Mouse (Mus musculus): Measurements from ENCODE around the gene Dusp6.
"Not testable (repeated sequence)": the region's sequence is repeated elsewhere in the genome, so short reads cannot be mapped to it uniquely, and the experiment has no call there.

Dusp6 gene

GRCm38 (mm10) chr10:99262867-99263379, at the start of gene Dusp6:
Gene Dusp6 (plus strand): TSS chr10:99263231.
- DNase-seq = peak; percentile 98

GRCm38 (mm10) chr10:99214421-99215299, 48.4 kb upstream of the Dusp6 start:
- no peak for DNase-seq

DNA sequence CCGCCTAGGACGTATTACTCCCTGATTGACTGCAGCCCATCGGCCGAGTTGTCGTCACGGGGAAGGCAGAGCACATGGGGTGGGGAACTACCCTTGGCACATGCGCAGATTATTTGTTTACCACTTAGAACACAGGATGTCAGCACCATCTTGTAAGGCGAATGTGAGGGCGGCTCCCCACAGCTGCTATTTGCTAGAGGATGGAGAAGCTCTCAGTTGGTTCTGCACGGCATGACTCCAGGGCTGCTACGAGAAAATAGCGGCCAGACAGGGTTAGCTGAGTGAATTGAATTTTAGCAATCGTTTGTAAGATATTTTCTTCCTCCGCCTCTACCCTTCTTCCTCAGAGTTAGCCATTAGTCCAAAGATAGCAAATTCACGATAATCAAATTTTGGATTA, 46.5 kb upstream of the Dusp6 start:
- DNase-seq = not testable (repeated sequence)

DNA sequence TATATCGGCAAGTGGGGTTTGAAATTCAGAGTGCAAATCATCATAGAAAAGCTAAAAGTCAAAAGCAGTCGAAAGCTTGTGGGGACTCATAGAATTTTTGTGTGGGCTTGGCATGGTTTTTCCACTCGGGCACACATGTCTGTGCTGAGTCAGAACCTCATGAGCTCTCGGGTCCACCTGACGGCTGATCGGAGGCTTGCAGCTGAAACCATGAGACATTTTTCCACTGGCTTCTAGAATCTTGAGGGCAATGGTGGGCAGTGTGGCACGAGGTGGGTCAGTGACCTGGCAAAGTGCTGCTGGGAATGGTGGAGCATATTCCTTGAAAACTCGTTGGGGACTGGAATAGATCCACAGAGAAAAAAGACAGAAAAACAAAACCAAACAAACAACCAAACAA, 41.5 kb upstream of the Dusp6 start:
- no peak for DNase-seq

GRCm38 (mm10) chr10:99222726-99223125, 40.3 kb upstream of the Dusp6 start:
- no peak for DNase-seq

- DNase-seq = no peak
Observed at GRCm38 (mm10) chr10:99224218-99224617, 38.8 kb upstream of the Dusp6 start.

DNA sequence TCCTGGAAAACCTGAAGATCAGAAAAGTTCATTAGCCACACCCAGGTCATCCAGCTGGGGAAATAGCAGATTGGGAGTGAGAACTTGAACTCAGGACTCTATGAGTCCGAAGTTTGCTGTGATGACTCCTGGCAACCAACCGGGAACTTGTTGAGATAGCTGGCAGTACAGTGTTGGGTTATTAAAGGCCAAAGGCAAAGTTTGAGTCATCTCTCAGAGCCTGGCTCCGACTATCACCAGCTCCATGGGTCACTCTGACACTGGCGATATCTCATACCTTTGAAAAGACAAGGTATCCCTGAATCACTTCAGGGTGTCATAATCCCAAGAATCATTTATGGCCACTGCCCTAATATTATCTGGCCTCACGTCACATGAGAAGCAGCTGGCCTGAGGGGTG, 36.2 kb upstream of the Dusp6 start:
- DNase-seq = no peak

DNA sequence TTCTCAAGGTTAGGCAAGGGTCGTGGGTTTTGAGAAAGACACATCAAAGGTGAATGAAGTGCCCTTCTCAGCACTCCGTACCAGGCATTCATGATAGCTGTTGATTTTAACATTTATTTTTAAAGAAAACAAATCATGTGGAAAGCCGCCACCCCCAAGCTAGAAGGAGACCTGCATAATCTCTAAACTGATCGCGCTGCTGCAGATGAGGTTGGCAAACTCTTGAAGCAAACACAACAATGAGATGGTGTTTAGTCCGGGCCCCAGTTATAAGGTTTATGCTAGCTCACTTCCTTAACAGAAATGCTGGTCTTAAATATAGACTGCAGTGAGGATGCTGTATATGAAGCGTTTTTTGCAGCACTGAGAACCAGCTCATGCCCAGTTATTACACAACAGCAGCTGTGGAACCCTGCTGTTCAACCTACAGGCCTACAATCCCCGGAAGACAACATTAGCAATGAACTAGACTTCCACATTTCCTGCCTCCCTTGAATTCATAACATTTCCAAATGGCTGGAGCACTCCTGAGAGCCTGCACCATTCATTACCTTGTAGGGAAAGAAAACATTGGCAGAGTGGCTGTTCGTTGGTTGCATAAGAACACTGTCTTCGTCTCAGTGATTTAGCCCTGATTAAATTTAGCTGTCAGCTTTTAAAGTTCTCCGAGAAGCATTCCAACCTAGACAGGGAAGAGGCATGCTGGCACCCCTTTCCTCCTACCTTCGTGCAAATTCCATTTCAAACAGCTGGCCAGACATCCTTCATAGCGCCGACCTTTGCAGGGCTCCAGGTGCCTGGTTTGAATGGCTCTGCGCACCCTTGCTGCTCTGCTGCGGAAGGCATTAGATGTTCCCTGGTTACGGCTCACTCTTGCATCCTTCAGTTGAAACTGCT, 34.8 kb upstream of the Dusp6 start:
- peak; percentile 43 for DNase-seq

DNA sequence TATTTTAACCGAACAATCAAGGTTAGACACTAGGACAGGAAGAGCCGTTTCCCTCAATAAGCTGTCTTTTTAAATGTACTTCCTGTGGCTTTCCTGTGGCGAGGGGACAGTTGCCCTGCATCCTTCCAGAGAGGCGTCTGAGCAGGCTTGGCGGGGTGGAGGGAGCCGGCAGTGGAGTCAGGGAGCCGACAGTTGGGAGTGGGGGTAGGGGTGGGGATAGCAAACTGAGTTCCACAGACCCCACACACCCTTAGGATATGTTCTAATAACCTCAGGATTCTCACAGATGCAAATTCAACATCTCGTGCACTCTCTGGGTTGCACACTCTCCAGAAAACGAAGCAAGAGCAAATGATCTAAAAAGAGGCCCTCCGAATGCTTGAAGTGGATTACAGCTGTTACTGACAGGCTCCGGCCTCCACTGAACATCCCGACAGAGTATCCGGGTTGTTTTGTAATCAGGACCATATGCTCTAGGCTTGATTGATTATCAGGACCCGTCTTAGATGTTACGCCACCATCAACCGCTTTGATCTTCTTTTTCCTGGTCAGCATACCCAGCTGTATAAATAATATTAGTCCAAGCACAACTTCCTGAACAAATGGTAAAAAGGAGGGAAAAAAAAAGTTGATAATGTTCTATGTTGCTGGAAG, 33.9 kb upstream of the Dusp6 start:
- DNase-seq = peak; percentile 74

DNA sequence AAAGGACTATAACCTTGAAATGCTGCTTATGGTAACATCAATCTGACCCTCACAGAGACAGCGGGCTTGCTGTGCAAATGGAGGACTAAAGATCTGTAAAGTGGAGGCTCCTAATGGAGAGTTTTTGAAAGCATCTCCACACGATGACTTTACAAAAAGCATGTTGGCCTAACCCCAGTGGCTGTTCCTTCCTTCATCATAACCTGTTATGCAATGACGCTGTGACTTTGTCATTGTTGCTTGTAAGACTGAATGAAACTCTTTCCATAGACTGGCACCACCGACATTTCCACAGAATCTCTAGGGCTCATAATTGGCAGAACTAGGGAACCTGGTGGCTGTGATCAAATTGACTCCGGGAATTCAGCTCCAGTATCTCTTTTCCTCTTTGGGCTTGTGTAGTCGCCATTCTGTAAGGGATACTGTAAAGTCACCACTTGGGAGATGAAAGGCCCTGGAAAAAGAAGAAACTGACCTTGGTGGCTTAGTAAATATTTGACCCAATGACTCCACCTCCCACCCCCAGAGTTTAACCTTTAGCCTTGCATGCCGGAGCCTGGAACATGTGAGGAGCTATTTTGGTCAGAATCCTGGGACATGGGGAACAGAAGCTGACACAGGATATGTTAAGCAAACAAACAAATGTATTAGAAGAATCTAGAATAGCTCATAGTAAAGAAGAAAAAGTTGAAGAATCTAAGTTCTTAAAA, 30.4 kb upstream of the Dusp6 start:
- no peak for DNase-seq

- DNase-seq = no peak
Observed at GRCm38 (mm10) chr10:99234336-99234735, 28.7 kb upstream of the Dusp6 start.

DNA sequence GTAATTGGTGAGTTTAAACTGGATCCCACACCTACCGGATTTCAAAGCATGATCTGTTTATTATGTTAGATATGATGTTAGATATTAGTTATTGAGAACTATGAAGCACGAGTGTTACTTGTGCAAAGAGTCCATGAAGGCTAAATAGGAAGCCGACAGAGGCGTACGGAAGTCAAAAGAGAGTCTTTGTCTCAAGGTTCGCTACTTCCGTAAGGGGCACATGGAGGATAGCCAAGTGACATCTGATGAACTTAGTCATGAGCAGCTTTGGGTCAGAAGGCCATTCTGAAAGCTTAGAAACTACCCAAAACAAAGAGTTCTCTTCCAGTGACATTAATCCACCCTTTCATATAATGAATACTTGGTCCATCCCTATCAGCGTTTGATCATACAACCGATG, 27.9 kb upstream of the Dusp6 start:
- no peak for DNase-seq

DNA sequence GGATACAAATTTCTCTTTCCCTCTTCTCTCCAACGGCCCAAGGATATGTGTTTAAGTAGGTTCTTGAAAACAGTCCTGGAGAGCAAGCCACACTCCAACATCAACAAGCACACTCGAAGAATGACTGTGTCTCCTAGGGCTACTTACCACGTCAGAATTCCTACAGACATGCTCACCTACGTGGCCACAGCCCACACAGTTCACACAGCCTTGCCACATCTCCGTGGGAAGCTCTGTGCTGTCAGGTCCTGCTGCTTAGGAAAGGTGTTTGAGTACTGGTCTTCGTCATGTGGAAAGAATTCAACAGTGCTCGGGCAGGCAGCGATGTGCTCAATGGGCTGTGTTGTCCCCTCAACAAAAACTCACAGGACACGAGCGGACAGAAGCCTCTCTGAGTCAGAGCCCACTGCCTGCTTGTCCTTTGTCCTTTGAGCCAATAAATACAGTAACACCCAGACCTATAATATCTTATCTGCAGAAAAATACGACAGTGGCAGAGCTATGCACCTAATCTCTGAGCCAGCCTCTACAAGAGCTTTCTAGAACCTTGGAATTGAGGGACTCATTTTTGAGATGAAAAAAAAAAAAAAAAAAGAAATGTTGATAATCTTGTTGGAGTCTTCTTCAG, 25.7 kb upstream of the Dusp6 start:
- no peak for DNase-seq

DNA sequence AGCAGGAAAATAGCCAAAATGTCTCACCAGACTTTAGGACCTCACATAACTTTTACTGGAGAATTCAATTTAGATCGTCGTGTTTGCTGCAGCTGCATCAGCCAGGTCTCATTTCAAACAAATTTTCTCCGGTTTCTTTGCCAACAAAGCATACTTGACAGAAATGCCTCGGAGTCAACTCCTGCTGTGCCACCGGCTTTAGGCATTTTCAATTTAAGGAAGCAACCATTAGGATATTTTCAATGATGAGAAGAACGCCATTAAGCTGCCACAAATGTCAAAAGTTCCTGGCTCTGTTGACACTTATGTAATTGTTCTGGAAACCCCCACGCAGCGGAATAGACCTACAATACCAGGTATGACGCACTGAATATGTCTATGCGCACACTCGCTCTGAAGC, 24.5 kb upstream of the Dusp6 start:
- no peak for DNase-seq

DNA sequence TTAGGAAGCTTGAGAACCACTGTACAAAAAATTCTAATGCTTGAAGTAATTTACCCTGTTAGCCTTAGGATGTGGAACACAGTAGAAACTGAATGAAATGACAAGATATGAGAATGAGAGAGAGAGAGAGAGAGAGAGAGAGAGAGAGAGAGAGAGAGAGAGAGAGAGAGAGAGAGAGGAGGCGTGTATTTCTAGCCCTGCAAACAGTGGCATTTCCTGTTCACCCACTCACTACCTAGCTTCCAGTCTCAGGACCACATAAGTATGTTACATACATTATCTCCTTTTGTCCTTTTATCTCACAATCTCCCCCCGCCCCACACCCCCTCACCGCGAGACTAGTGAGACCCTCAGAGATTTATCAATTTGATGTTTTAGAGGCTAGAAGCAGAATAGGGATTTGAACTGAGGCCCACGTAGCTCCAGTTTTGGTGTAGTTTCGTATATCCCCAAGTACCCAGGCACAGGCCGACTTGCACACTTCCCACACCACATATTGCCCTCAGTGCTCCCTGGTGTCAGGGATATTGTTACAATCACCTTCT, 21.7 kb upstream of the Dusp6 start:
- DNase-seq = no peak

DNA sequence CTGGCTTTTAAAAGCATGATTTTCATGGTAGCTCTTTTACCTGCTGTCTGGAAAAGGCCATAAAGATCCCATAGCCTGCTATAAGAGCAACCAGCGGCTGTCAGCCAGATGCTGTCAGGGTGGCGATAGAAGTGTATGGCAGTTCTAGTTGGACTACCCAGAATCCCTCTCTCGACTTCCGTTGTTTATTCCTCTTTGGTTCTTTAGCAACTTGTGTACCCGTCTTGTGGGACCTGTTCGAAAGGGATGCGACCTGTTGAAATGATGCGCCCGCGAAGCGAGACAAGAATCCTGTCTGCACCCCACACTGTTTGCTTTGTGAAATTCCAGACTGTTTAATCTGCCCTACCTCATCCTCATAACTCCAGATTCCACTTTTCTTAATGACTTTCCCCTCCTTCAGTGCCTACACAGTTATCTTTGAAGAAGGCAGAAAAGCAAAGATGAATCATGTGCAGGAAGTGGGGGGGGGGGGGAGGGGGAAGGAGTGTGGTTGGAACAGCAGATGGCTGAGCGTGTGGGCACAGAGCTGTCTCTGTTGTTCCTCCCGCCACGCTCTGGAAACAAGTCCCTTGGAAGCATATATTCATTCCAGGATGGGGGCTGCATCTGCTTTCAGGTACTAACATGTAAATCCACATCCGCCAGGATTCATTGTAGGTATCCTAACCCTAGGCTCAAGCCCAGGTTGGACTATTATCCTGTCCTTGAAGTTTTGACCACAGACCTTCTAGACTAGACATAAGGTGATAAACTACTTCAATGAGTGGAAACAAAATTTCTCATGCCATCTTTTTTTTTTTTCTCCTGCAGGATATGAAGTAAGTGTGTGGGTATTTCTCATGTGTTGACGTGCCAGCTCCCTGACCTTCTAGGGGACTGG, 21.0 kb upstream of the Dusp6 start:
- peak; percentile 56 for DNase-seq

GRCm38 (mm10) chr10:99242721-99243120, 20.3 kb upstream of the Dusp6 start:
- DNase-seq = no peak

DNA sequence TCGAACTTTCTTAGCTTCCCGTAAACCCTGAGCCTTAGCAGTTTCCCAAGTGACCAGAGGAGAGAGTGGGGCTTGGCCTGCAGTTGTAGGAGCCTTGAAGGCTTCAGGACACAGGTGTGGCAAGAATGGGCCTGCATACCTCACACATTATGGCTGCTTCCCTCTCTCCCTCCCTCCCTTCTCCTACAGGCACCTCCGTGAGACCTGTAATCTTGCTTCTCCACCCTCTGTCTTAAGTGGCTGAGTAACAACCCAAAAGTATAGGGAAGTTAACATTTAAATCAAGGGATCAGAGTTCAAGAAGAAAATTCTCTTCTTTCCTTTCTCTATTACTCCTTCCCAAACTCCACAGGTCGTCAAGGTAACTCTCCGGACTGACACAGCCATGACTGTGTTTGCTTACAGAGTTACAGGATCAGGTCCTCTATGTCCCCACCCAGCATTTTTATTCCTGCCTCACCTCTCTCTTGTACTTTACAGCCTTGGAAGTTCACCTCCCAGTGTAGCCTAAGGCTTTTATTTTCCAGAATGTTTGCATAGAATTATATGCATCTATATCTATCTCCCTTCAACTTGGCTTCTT, 19.0 kb upstream of the Dusp6 start:
- DNase-seq = no peak

DNA sequence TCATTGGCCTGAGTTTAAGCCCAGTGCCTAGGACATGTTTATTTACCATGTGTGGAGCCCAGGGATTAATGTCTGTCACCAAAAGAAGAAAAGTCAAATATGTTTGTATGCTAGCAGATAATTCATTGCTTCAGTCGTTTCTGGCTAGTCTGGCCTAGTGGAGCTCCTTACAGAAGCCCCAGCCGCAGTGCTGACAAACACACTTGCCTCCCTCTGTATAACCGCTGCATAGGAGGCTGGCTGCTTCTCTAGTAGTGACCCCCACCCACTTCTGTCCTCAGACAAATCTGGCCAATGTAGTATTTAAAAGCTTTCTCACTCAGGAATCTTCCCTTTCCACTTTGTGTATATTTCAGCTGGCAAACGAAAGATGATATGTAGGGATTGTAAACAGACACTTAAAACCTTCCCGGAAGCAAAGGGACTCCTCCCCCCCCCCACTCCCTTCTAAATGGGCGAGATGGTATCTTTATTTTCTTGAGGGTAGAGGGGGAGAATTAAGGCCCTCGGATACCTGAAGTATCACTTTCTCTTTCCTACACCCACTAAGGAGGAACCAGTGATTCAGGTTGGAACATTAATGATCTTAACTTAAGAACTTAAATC, 18.3 kb upstream of the Dusp6 start:
- DNase-seq = no peak
